Mouse (Mus musculus) midbrain, embryonic 11.5 days (tissue): ENCODE data around the gene Hoxa13. TPM values are rescaled to one million over a fixed set of nuclear protein-coding genes. Genes with fewer than 3 reads are reported as not detected.

ENCODE experiments used
- ATAC-seq: fragments of 200-750 bp; cut with Nextera tagmentation; 2 replicates; pipeline ENCODE4 v1.8.0; 2017; ENCODE audit warnings: moderate TSS enrichment, moderate library complexity; ENCODE audit not compliant: low FRiP score
- DNase-seq: peaks from one replicate; pipeline ENCODE4 v3.0.0; 2015; ENCODE audit warnings: low spot score; ENCODE audit errors: missing footprints
- H3K27ac ChIP-seq: fragments of 300-500 bp; sonication (generic); 2 replicates; pipeline ENCODE4 v1.5.1; 2014; ENCODE audit warnings: low read depth, low read length
- H3K27me3 ChIP-seq: fragments of 300-500 bp; sonication (generic); 2 replicates; pipeline ENCODE4 v1.6.1; 2014; ENCODE audit warnings: mild to moderate bottlenecking, low read length, moderate library complexity, mixed read lengths; ENCODE audit not compliant: control insufficient read depth, insufficient read depth
- H3K36me3 ChIP-seq: fragments of 300-500 bp; sonication (generic); 2 replicates; pipeline ENCODE4 v1.6.1; 2014; ENCODE audit warnings: mild to moderate bottlenecking, low read length, moderate library complexity, mixed read lengths; ENCODE audit not compliant: control insufficient read depth, insufficient read depth
- H3K4me1 ChIP-seq: fragments of 300-500 bp; sonication (generic); 2 replicates; pipeline ENCODE4 v1.6.1; 2014; ENCODE audit warnings: low read length; ENCODE audit not compliant: control insufficient read depth, insufficient read depth
- H3K4me2 ChIP-seq: fragments of 300-500 bp; sonication (generic); 2 replicates; pipeline ENCODE4 v1.6.1; 2014; ENCODE audit warnings: mild to moderate bottlenecking, moderate library complexity
- H3K4me3 ChIP-seq: fragments of 300-500 bp; sonication (generic); 2 replicates; pipeline ENCODE4 v1.5.1; 2014; ENCODE audit warnings: low read depth, low read length
- H3K9ac ChIP-seq: fragments of 300-500 bp; sonication (generic); 2 replicates; pipeline ENCODE4 v1.6.1; 2014; ENCODE audit warnings: low read length
- H3K9me3 ChIP-seq: fragments of 300-500 bp; sonication (generic); 2 replicates; pipeline ENCODE4 v1.6.1; 2016; ENCODE audit warnings: low read length; ENCODE audit not compliant: control insufficient read depth
- WGBS: fragments of 180-500 bp; shearing (Covaris S2); extraction: QIAGEN DNeasy Blood & Tissue Kit; methylation state at CpG from one replicate; pipeline ENCODE4 v1.1.7; 2014; 5-methylcytosine and 5-hydroxymethylcytosine counted together
- polyA plus RNA-seq: library from polyadenylated mRNA; unstranded; fragments of >200 nt; fragmentation: Nextera tagmentation; extraction: Ambion mirVana; gene quantifications from 2 replicates; pipeline ENCODE4 v1.2.1, GENCODE M21; 2014

Hoxa13 gene
- polyA plus RNA-seq, 1 experiment from 2014 or later = not detected

DNA sequence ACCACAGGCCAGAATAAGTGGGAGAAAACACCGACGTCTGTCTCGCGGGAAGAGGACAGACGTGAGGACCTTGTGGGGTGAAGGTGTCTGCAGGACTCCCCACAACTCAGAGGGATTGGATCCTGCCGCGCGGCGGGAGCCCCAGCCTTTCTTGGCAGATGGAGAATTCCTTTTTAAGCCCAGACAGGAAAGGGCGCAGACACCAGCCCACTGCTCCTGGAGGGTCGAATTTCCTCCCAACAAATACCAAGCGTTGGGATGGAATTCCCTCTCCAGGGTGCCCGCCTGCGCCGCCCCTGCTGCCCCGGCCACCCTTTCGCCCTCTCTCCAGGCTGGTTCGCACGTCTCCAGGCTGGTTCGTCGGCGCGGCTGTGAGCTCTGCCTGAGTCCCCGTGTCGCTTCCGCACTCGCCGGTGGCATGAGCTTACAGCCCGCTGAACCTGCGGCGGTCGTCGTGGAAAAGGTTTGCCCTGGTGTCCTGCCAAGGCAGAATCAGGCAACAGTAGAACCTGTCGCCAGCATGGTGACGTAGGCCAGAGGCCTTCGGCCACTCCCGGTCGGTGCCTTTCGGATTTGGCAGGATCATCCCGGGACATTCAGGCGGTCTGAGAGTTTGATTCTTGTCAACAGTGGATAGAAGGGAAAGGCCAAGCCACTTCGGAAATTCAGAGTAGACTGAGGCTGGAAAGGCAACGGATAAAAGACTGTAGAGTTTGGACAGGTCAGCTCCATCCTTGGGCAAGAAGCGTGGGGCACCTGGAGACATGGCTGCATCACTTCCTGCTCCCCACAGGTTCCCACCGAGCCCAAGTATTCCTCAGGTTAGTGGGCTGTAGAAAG lies 30.6 kb upstream of the Hoxa13 start:
- ATAC-seq = no peak
- Histone ChIP-seq H3K4me3 (peak overlapping the region; percentile 11; the same call in 1 of the 2 replicates), H3K27ac (no peak overlapping the region), H3K9ac (no peak overlapping the region), H3K4me1 (no peaks in the 10 kb centered on the region), H3K27me3 (peaks cover 57% of the 10 kb centered on the region), H3K9me3 (no peaks in the 10 kb centered on the region), H3K36me3 (no peaks in the 10 kb centered on the region), H3K4me2 (peak overlapping the region; percentile 21)
- peak; percentile 95 for DNase-seq
- 2% methylated on average over 45 of the region's 45 CpGs for WGBS

DNA sequence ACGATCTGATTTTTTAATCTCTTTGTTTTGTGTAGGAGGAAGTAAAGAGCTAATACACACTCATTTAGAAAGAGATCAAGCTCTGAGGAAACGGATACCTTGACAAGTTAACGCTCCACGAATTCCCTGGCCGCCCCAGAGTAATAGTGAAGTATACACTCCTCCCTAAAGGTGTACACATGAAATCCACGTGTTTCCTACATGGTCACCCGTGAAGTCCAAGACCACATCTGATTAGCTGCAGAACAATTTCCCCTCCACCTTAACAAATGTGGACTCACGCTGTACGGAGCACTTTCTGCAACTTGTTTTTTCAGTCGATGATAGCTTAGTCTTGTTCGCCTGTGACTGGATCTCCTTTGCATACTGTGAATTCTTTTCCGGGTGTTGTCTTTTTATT lies 29.5 kb upstream of the Hoxa13 start:
- H3K27me3 ChIP-seq = peaks cover 57% of the 10 kb centered on the region
- H3K4me3 ChIP-seq = no peak overlapping the region
- H3K9ac ChIP-seq = no peak overlapping the region
- WGBS = 18% methylated on average over 12 of the region's 12 CpGs
- ATAC-seq (no peak), DNase-seq (peak; percentile 93)
- H3K9me3 ChIP-seq = no peaks in the 10 kb centered on the region
- no peak overlapping the region for H3K27ac ChIP-seq
- H3K4me2 ChIP-seq = no peak overlapping the region
- no peaks in the 10 kb centered on the region for H3K4me1 ChIP-seq
- no peaks in the 10 kb centered on the region for H3K36me3 ChIP-seq

DNA sequence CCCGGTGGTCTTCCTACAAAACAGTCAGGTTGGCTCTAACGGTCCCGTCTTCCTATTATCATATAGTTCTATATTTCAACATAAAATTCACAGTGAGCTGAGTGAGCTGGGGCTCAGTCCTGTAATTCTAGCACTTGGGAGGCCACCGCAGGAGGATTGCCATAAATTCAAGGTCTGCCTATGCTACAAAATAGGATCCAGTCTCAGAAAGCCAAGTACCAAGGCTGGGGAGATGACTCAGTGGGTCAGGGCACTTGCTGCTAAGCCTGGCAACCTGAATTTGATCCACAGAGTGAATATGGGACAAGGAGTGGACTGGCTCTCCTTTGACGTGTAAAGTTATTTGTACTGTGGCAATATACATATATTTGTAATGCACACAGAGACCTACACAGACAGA lies 23.2 kb upstream of the Hoxa13 start:
- Histone ChIP-seq H3K27me3 (peaks cover 6% of the 10 kb centered on the region), H3K27ac (no peak overlapping the region), H3K4me1 (no peaks in the 10 kb centered on the region), H3K4me3 (no peak overlapping the region), H3K4me2 (no peak overlapping the region), H3K9ac (no peak overlapping the region), H3K9me3 (no peaks in the 10 kb centered on the region), H3K36me3 (no peaks in the 10 kb centered on the region)
- ATAC-seq = no peak
- 86% methylated on average over 5 of the region's 5 CpGs for WGBS
- no peak for DNase-seq

GRCm38 (mm10) chr6:52281084-52281483 lies 20.4 kb upstream of the Hoxa13 start:
- no peak overlapping the region for H3K4me3 ChIP-seq
- no peaks in the 10 kb centered on the region for H3K36me3 ChIP-seq
- H3K27me3 ChIP-seq = peaks cover 20% of the 10 kb centered on the region
- DNase-seq = no peak
- no peaks in the 10 kb centered on the region for H3K9me3 ChIP-seq
- ATAC-seq = no peak
- H3K27ac ChIP-seq = no peak overlapping the region
- no peaks in the 10 kb centered on the region for H3K4me1 ChIP-seq
- H3K9ac ChIP-seq = no peak overlapping the region
- H3K4me2 ChIP-seq = no peak overlapping the region
- WGBS = 72% methylated on average over 12 of the region's 12 CpGs

DNA sequence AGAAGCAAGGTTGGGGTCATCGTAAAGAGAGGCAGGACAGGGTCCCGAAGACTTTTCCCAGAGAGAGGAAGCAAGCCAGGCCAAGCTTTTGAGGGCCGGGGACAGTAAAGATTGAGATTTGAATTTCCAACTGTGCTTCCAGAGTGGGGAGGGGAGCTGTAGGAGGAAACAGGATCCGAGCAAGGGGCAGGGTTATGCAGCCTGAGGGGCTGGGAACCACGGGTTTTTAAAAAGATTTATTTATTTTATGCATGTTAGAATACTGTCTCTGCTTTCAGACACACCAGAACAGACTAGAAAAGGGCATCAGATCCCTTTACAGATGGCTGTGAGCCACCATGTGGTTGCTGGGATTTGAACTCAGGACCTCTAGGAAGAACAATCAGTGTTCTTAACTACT lies 16.2 kb upstream of the Hoxa13 start:
- H3K9ac ChIP-seq = no peak overlapping the region
- H3K4me2 ChIP-seq = no peak overlapping the region
- peaks cover 61% of the 10 kb centered on the region for H3K27me3 ChIP-seq
- no peaks in the 10 kb centered on the region for H3K9me3 ChIP-seq
- H3K4me3 ChIP-seq = no peak overlapping the region
- H3K36me3 ChIP-seq = no peaks in the 10 kb centered on the region
- 12% methylated on average over 5 of the region's 5 CpGs for WGBS
- ATAC-seq (no peak), DNase-seq (peak; percentile 88)
- H3K27ac ChIP-seq = no peak overlapping the region
- no peaks in the 10 kb centered on the region for H3K4me1 ChIP-seq

DNA sequence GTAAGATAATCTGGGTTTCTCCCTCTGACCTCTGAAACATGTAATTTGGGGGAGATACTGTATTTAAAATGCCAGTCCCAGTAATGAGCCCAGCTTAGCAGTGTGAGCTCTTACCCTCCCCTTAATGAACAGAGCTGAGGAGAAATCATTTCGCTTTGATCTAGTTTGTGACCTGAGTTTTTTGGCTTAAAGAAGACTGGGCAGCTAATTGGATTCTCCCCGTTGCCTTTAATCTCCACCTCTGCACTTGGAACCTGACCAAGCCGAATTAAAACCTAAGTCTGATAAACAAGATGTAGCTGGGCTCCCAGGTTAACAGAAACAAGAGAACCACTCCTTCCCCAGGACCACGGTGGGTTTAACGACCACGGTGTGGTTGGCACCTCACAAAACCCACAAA lies 15.7 kb upstream of the Hoxa13 start:
- H3K36me3 ChIP-seq = no peaks in the 10 kb centered on the region
- no peaks in the 10 kb centered on the region for H3K9me3 ChIP-seq
- ATAC-seq (no peak), DNase-seq (peak; percentile 90)
- 1% methylated on average over 6 of the region's 6 CpGs for WGBS
- peaks cover 66% of the 10 kb centered on the region for H3K27me3 ChIP-seq
- H3K9ac ChIP-seq = no peak overlapping the region
- H3K27ac ChIP-seq = no peak overlapping the region
- no peaks in the 10 kb centered on the region for H3K4me1 ChIP-seq
- H3K4me3 ChIP-seq = no peak overlapping the region
- H3K4me2 ChIP-seq = no peak overlapping the region

DNA sequence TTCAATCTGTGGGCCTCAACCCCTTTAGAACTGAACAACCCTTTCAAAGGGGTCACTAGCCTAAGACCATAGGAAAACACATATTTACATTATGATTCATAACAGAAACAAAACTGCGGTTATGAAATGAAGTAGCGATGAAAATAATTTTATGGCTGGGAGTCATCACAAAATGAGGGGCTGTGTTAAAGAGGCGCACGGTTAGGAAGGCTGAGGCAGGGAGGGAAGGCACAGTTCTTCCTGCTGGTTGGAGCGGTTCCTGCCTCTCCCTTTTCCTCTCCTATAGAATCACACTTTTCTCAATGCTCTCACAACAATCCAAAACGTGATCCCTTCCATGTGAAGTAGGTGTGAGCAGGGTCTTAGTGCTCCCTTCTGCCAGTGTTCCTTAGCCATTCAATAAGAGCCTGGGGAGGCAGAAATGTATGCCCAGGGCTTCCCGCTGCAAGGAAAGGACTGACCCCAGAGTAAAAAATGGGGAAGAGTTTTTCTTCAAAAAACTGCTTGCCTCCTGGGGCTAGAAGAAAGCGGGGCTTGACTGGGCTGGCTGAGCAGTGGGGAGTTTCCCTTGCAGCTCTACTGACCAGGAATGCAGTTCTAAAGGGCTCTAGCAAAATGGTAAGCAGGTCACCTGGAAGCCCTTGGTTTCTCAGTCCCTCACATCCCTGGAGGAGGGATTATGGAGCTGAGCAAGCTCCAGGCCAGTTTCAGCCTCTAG lies 15.0 kb upstream of the Hoxa13 start:
- Histone ChIP-seq H3K9me3 (no peaks in the 10 kb centered on the region), H3K36me3 (no peaks in the 10 kb centered on the region)

GRCm38 (mm10) chr6:52274576-52274975 lies 13.9 kb upstream of the Hoxa13 start:
- Histone ChIP-seq H3K4me3 (no peak overlapping the region), H3K36me3 (no peaks in the 10 kb centered on the region), H3K9ac (no peak overlapping the region), H3K4me2 (no peak overlapping the region), H3K27ac (no peak overlapping the region), H3K9me3 (no peaks in the 10 kb centered on the region), H3K4me1 (no peaks in the 10 kb centered on the region), H3K27me3 (peaks cover 84% of the 10 kb centered on the region)
- DNase-seq = peak; percentile 89
- 2% methylated on average over 11 of the region's 11 CpGs for WGBS
- ATAC-seq = no peak

More for the DNA sequence above, 15.0 kb upstream of the Hoxa13 start:
- H3K27ac ChIP-seq = no peak overlapping the region
- no peak overlapping the region for H3K9ac ChIP-seq
- H3K4me1 ChIP-seq = no peaks in the 10 kb centered on the region
- WGBS = 5% methylated on average over 8 of the region's 8 CpGs
- no peak overlapping the region for H3K4me3 ChIP-seq
- no peak overlapping the region for H3K4me2 ChIP-seq
- no peak for ATAC-seq
- peak; percentile 93 for DNase-seq
- H3K27me3 ChIP-seq = peaks cover 73% of the 10 kb centered on the region

- Histone ChIP-seq H3K36me3 (no peaks in the 10 kb centered on the region), H3K9me3 (no peaks in the 10 kb centered on the region), H3K27ac (no peak overlapping the region), H3K4me1 (no peaks in the 10 kb centered on the region), H3K4me2 (no peak overlapping the region), H3K9ac (no peak overlapping the region), H3K4me3 (no peak overlapping the region), H3K27me3 (peaks cover 93% of the 10 kb centered on the region)
- 1% methylated on average over 22 of the region's 22 CpGs for WGBS
- no peak for ATAC-seq
- no peak for DNase-seq
These were observed 13.1 kb upstream of the Hoxa13 start for GRCm38 (mm10) chr6:52273656-52274280.
